Mouse (Mus musculus) layer of hippocampus, adult 9-11 months (tissue): ENCODE results near the gene Tmem82.

Experiments used
- DNase-seq: peaks from one replicate; pipeline ENCODE4 v3.0.0; 2022

Gene Tmem82

DNA sequence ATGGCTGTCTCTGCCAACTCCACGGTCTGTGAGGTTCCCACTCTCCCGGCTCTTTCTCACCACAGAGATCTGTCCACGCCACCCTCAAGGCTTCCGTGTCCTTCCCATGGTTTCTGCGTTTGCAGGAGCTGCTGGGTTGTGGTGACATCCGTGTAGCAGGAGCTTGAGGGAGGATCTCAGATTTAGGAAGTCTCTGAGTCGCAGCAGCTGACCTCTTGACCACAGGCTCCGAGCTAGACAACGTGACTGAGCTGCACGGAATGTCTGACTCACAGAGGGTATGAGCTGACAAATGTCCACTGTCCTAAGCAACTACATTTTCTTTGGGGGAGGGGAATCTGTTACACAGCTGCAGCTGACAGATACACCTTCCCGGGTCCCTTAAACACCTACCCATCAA, 12.6 kb downstream of the Tmem82 start, which contains the start of gene Fblim1:
TSS of gene Fblim1 (minus strand) at position 236 of the 400 bp plus-strand sequence.
- DNase-seq, result peak; percentile 71

DNA sequence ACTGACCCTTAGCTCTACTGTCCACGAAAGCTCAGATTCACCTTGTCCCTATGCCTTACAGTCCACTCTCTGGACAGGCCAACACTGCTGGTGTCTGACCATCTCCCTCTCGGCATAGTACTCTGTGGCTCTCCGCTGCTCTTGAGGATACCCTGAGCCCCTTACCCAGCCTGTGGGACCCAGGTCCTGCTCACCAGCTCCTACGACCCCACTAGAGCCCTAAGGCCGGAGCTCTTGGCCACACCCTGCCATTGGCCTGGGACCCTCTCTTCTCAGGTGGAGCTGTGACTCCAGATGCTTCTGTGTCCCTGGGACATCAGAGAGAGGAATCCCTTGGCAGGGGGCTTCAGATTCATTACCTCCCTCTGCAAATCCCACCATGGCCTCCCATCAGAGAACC, 13.0 kb downstream of the Tmem82 start:
- DNase-seq, result no peak

DNA sequence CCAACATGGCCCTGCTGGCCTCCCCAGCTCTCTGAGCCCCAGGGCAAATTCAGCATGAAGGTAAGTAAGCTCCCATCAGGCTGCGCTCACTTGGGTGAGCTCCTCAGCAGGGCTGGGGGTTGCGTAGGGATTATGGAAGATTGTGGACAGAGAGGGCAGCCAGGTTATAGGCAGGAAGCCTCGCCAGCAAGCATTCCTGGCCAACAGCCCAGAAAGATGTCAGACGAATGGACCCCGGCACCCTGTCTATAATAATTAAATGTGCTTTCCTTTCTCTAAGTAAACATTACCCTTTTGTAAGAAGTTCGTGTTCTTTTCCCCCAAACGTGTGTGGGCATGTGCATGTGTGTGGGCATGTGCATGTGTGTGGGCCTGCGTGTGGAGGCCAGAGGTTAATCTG, 13.9 kb downstream of the Tmem82 start:
- DNase-seq, result no peak

DNA sequence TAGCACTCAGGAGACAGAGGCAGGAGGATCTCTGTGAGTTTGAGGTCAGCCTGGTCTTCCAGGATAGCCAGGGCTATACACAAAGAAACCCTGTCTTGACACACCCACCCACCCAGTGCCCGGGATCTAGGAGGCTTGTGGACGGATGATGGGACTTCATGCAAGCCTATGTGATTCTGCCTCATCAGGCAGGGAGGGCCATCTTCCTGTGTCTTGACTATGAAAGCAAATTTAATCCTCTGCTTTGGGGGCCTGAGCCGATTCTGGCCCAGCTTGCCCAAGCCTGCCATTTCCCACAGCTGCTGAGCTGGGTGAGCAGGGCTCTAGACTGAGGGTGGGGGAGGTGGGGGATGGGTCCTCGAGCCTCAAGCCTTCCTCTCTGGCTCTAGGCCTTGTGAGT, 14.5 kb downstream of the Tmem82 start:
- DNase-seq, result no peak

- DNase-seq, result no peak
Measured at GRCm38 (mm10) chr4:141602523-141603223, 15.8 kb downstream of the Tmem82 start.

GRCm38 (mm10) chr4:141601148-141601862, 17.1 kb downstream of the Tmem82 start:
- DNase-seq, result no peak

DNA sequence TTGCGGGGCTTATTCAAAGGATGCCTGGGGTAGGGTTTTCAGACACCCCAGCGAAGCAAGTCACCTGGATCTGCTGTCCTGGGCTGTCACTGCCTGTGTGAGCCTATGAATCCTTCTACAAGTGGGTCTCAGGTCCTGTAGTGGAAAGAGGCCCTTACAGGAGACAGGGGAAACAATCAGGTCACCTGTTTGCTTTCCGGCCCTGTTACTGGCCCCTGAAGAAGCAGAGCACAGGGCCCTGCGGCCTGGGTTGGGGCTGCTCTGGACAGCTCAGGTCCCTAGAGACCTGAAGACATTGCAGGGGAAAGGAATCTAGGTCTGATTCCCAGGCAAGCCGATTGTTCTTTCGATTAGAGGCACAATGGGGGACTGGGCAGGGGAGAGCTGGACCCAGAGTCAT, 18.1 kb downstream of the Tmem82 start:
- no peak for DNase-seq

GRCm38 (mm10) chr4:141599251-141600141, 18.9 kb downstream of the Tmem82 start:
- no peak for DNase-seq

DNA sequence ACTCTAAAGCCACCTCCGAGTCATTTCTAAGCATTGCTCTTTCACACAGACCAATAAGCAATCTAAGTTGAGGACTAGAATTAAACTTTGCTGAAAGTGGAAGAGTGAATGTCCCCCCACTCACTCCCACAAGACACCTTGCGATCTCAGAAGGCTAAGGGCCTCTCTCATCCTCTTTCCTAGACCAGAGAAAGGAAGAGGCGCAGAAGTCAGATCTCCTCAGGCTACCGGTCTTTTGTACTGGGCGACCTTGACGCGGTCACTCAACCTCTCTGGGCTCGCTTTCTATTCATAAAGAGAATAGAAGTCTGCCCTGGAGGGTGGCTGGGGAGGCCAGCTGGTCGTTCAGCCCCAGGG, 19.6 kb downstream of the Tmem82 start:
- DNase-seq, result no peak

GRCm38 (mm10) chr4:141598199-141598893, 20.1 kb downstream of the Tmem82 start:
- DNase-seq, result no peak

DNA sequence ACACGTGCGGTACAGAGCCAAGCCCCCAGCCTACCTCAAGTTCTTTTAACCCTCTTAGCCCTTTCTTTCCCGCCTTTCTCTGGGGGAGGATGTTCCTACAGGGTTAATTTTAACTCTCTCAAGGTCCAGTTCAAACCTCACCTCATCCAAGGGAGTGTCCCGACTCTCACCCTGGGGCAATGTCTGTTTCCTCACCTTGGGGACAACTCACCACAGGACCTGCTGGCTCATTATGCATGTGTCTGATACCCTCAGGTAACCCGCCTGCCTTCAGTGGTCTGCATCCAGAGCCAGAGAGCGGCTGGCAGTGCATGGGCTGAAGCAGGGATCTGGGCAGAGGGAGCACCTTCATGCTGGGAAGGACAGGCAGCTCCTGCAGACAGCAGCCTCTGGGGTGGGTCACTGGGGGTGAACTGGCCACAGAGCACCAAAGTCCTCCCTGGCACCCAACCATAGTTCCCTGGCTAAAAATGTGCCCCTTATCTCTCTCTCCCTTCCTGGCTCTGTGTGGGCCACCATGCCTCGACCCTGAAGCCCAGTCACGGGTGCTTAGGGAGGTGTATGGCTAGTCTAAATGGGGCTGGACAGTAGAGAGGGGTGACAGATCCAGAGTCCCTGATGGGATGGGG, 21.6 kb downstream of the Tmem82 start:
- DNase-seq, result no peak

- no peak for DNase-seq
Measured at GRCm38 (mm10) chr4:141595605-141596268, 22.7 kb downstream of the Tmem82 start.

- no peak for DNase-seq
Measured at GRCm38 (mm10) chr4:141595138-141595537, 23.3 kb downstream of the Tmem82 start.

DNA sequence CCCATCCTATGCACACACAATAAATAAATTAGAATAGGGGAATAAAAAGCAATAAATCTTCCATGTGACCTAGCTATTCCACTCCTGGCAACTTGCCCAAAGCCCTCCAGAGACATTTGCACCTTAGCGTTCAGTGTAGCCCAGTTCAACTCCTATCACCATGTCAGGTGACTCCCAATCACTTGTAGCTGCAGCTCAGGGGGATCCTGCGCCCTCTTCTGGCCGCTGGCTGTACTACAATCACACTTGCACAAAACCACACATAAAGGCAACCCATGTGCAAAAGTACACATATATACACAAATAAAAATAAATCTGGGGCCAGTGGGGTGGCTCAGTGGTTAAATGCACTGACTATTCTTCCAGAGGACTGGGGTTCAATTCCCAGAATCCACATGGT, 26.9 kb downstream of the Tmem82 start:
- no peak for DNase-seq

DNA sequence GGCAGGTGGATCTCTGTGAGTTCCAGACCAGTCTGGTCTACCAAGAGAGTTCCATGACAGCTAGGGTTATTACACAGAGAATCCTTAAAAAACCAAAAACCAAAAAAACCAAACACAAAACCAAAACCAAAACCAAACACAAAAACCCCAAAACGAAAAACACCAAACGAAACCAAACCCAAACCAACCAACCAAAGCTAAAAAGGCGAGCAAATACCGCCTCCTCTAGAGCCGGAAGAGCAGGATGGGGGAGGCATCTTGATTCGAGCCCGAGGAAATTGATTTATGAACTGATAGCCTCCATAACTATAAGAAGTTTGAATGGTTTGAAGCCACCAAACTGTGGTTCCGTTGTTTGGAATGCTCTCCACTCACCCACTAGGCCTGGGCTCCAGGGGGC, 34.5 kb downstream of the Tmem82 start:
- DNase-seq, result no peak

DNA sequence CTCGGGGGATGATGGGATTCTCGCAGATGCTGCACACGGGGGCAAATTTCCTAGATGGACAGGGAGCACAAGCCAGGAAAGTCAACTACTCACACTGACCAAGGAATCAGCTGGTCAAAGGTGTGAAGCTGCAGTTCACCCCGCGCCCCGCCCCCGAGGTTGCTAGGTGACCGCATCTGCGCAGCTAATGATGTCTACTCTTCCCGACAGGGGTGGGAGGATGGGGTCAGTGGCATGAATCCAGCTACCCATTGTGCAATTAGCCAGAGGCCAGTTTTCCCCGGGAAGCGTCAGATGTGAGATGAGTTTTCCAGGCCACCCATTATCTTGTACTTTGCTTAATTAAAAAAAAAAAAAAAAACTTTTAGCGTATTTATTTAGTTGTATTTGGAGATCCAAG, 37.4 kb downstream of the Tmem82 start:
- no peak for DNase-seq

DNA sequence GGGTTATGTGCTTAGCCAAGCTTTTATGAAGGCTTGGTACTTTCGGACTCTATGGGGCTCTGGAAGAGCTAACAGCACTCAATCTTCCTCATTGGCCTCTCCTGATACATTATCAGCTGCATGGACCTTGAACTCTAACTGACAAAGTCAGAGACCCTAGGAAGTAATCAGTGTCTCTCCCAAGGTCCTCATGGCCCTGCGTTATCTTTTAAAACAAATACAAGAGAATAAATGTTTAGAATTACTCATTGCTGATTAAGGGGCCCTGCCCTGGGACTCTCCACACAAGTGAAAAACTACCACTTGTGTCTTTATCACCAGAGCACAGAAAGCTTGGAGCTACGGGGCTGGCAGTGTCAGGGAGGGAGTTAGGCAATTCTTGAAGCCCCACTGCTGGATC, 39.6 kb downstream of the Tmem82 start:
- no peak for DNase-seq

- DNase-seq, result no peak
Measured at GRCm38 (mm10) chr4:141576877-141577276, 41.6 kb downstream of the Tmem82 start.

- DNase-seq, result no peak
Measured at GRCm38 (mm10) chr4:141576404-141576803, 42.0 kb downstream of the Tmem82 start.

- peak; percentile 46 for DNase-seq
Measured at GRCm38 (mm10) chr4:141574789-141575702, 43.4 kb downstream of the Tmem82 start.
